Mouse (Mus musculus): ENCODE measurements at regions not wholly inside any gene's neighbourhood (a gene's known extent, or its start where the extent isn't known, plus 50 kb on each side); places are given as distances from the start of the nearest gene placed in this dataset.

DNA sequence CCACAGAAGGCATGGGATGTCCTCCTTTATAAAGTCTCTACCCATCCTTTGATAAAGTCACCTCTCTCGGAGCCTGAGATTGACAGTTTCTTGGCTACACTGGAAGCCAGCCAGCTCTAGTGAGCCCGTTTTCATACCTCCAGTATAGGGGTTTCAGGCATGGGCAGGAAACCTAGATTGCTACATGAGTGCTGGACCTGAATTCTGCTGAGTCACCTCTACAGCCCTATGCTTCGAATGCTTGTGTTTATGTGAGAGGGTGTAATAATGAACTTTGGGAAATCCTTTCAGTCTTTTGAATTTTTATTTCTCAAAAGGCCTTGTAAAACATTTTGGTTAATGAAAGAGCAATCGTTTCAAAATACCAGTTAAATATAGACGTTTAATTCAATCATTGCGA lies 53.5 kb upstream of the Itga4 start:
- in situ Hi-C loops (cut with MboI; ENCODE audit: low pct_ligation_motif_present, low pct_unique_long_range_greater_than_20kb, low sequenced_read_pairs) (no loop called here), dilution Hi-C loops (cut with MboI; ENCODE audit: extremely low pct_ligation_motif_present, extremely low pct_unique_long_range_greater_than_20kb, low sequenced_read_pairs) (no loop called here)
- Histone ChIP-seq H3K27ac (ENCODE audit: insufficient read depth, low read depth) (no peak overlapping the region), H3K27me3 (replicated peaks) (no peaks in the 10 kb centered on the region), H3K4me2 (ENCODE audit: insufficient read depth, low read depth, poor library complexity, severe bottlenecking) (no peak overlapping the region), H3K9ac (ENCODE audit: insufficient read depth, low read depth) (no peak overlapping the region), H3K79me2 (replicated peaks; ENCODE audit: control insufficient read depth, extremely low read depth, insufficient read depth, poor library complexity, severe bottlenecking) (no peaks in the 10 kb centered on the region), H3K4me1 (ENCODE audit: control insufficient read depth in 1 of 2, insufficient read depth in 2 of 2) (peaks cover 7 to 30% of the 10 kb centered on the region in 2 experiments), H3K4me3 (replicated peaks in 1 of 3; ENCODE audit: low read depth in 2 of 3, low read length in 2 of 3, poor library complexity in 1 of 3) (no peak overlapping the region), H3K36me3 (replicated peaks in 1 of 2; ENCODE audit: control insufficient read depth in 1 of 2, insufficient read depth in 1 of 2, low read length in 1 of 2) (no peaks in the 10 kb centered on the region), H3K9me3 (replicated peaks; ENCODE audit: low read length) (peaks cover 5% of the 10 kb centered on the region)
- TF ChIP-seq POLR2AphosphoS2 (IDR thresholded peaks at IDR 0.05; ENCODE audit: low read depth, low read length), result no peak
- peak; percentile 62; the same call in 1 of the 2 replicates for TF ChIP-seq MAFK (IDR thresholded peaks at IDR 0.05; ENCODE audit: insufficient replicate concordance, low read length)
- no peak for DNase-seq (ENCODE audit: extremely low read depth)
